Mouse (Mus musculus) megakaryocyte, embryonic 14.5 days (primary cell): ENCODE results near the gene Rfc5. TPM values are rescaled to one million over a fixed set of nuclear protein-coding genes. Genes with fewer than 3 reads are reported as not detected.
"Not testable (repeated sequence)": the region's sequence is repeated elsewhere in the genome, so short reads cannot be mapped to it uniquely, and the experiment has no call there.

Experiments
- H3K27me3 ChIP-seq: replicated peaks from 2 replicates; pipeline ENCODE3; 2012; ENCODE audit warnings: inconsistent platforms
- H3K36me3 ChIP-seq: replicated peaks from 2 replicates; pipeline ENCODE3; 2012; ENCODE audit warnings: low read length, inconsistent platforms, mixed read lengths
- H3K4me1 ChIP-seq: 2 replicates; pipeline ENCODE4 v1.6.1; 2012; ENCODE audit warnings: inconsistent platforms
- H3K4me3 ChIP-seq: replicated peaks from 2 replicates; pipeline ENCODE3; 2012; ENCODE audit warnings: moderate library complexity, mild to moderate bottlenecking, inconsistent platforms
- H3K9me3 ChIP-seq: 2 replicates; pipeline ENCODE4 v1.6.1; 2012; ENCODE audit warnings: inconsistent platforms
- FLI1 ChIP-seq: IDR thresholded peaks from 2 replicates; pipeline ENCODE4 v1.6.1; 2012; ENCODE audit warnings: low read length, inconsistent platforms, mixed read lengths
- GATA1 ChIP-seq: IDR thresholded peaks from 3 replicates; pipeline ENCODE4 v1.6.1; 2012; ENCODE audit warnings: mixed read lengths, low read length, inconsistent platforms, borderline replicate concordance
- polyA plus RNA-seq: library from polyadenylated mRNA; stranded (reverse); fragments of >175 nt; gene quantifications from 2 replicates; pipeline ENCODE4 v1.2.3, GENCODE M21; 2012; ENCODE audit warnings: low replicate concordance; ENCODE audit not compliant: insufficient read depth

Gene Rfc5
- polyA plus RNA-seq, 1 experiment: 23.5 TPM

GRCm38 (mm10) chr5:117399281-117399680, 10.4 kb upstream of the Rfc5 start:
- Histone ChIP-seq H3K36me3 (no peaks in the 10 kb centered on the region), H3K9me3 (peaks cover 18% of the 10 kb centered on the region), H3K27me3 (peaks cover 10% of the 10 kb centered on the region), H3K4me1 (peaks cover 9% of the 10 kb centered on the region), H3K4me3 (no peak overlapping the region)
- no peak for TF ChIP-seq FLI1
- no peak for TF ChIP-seq GATA1

GRCm38 (mm10) chr5:117398007-117398550, 9.2 kb upstream of the Rfc5 start:
- Histone ChIP-seq H3K9me3 (peaks cover 28% of the 10 kb centered on the region), H3K4me1 (peaks cover 9% of the 10 kb centered on the region), H3K36me3 (no peaks in the 10 kb centered on the region), H3K27me3 (peaks cover 9% of the 10 kb centered on the region), H3K4me3 (no peak overlapping the region)
- no peak for TF ChIP-seq GATA1
- no peak for TF ChIP-seq FLI1

GRCm38 (mm10) chr5:117397371-117397770, 8.5 kb upstream of the Rfc5 start:
- Histone ChIP-seq H3K36me3 (peaks cover 3% of the 10 kb centered on the region), H3K27me3 (peaks cover 2% of the 10 kb centered on the region), H3K4me3 (no peak overlapping the region), H3K4me1 (peaks cover 9% of the 10 kb centered on the region), H3K9me3 (peaks cover 28% of the 10 kb centered on the region)
- TF ChIP-seq GATA1 (no peak), FLI1 (no peak)

- TF ChIP-seq FLI1 (no peak), GATA1 (no peak)
- Histone ChIP-seq H3K36me3 (peaks cover 3% of the 10 kb centered on the region), H3K4me3 (no peak overlapping the region), H3K9me3 (peaks cover 36% of the 10 kb centered on the region), H3K27me3 (peaks cover 2% of the 10 kb centered on the region), H3K4me1 (peaks cover 9% of the 10 kb centered on the region)
Observed at GRCm38 (mm10) chr5:117396596-117397014, 7.8 kb upstream of the Rfc5 start.

- TF ChIP-seq GATA1 (no peak), FLI1 (no peak)
- H3K36me3 ChIP-seq: peaks cover 3% of the 10 kb centered on the region
- peaks cover 12% of the 10 kb centered on the region for H3K4me1 ChIP-seq
- peaks cover 2% of the 10 kb centered on the region for H3K27me3 ChIP-seq
- H3K4me3 ChIP-seq: no peak overlapping the region
- peaks cover 36% of the 10 kb centered on the region for H3K9me3 ChIP-seq
Observed at GRCm38 (mm10) chr5:117395834-117396233, 7.0 kb upstream of the Rfc5 start.

- TF ChIP-seq GATA1: no peak
- no peak for TF ChIP-seq FLI1
- H3K36me3 ChIP-seq: peaks cover 20% of the 10 kb centered on the region
- H3K9me3 ChIP-seq: peaks cover 33% of the 10 kb centered on the region
- peaks cover 2% of the 10 kb centered on the region for H3K27me3 ChIP-seq
- H3K4me3 ChIP-seq: peak overlapping the region; percentile 50
- H3K4me1 ChIP-seq: peaks cover 30% of the 10 kb centered on the region
Observed at GRCm38 (mm10) chr5:117390895-117391294, 2.0 kb upstream of the Rfc5 start.

GRCm38 (mm10) chr5:117388296-117388751, 523 bp downstream of the Rfc5 start:
- Histone ChIP-seq H3K27me3 (no peaks in the 10 kb centered on the region), H3K4me1 (peaks cover 33% of the 10 kb centered on the region), H3K4me3 (peak overlapping the region; percentile 94), H3K36me3 (peaks cover 46% of the 10 kb centered on the region), H3K9me3 (peaks cover 20% of the 10 kb centered on the region)
- TF ChIP-seq GATA1 (no peak), FLI1 (no peak)

GRCm38 (mm10) chr5:117383198-117383597, 5.6 kb downstream of the Rfc5 start:
- Histone ChIP-seq H3K27me3 (no peaks in the 10 kb centered on the region), H3K36me3 (peaks cover 92% of the 10 kb centered on the region), H3K9me3 (no peaks in the 10 kb centered on the region), H3K4me3 (no peak overlapping the region), H3K4me1 (peaks cover 36% of the 10 kb centered on the region)
- TF ChIP-seq FLI1: no peak
- TF ChIP-seq GATA1: no peak

GRCm38 (mm10) chr5:117381785-117382184, 7.1 kb downstream of the Rfc5 start:
- Histone ChIP-seq H3K27me3 (no peaks in the 10 kb centered on the region), H3K4me3 (no peak overlapping the region), H3K4me1 (peaks cover 22% of the 10 kb centered on the region), H3K9me3 (no peaks in the 10 kb centered on the region), H3K36me3 (peaks cover 92% of the 10 kb centered on the region)
- no peak for TF ChIP-seq GATA1
- no peak for TF ChIP-seq FLI1

GRCm38 (mm10) chr5:117380199-117380598, 8.6 kb downstream of the Rfc5 start:
- Histone ChIP-seq H3K9me3 (no peaks in the 10 kb centered on the region), H3K36me3 (peaks cover 92% of the 10 kb centered on the region), H3K4me3 (no peak overlapping the region), H3K4me1 (peaks cover 22% of the 10 kb centered on the region), H3K27me3 (no peaks in the 10 kb centered on the region)
- no peak for TF ChIP-seq GATA1
- no peak for TF ChIP-seq FLI1

GRCm38 (mm10) chr5:117377731-117378130, 11.1 kb downstream of the Rfc5 start:
- not testable (repeated sequence) for H3K9me3 ChIP-seq, H3K27me3 ChIP-seq, H3K4me3 ChIP-seq
- peaks cover 24% of the 10 kb centered on the region for H3K4me1 ChIP-seq
- H3K36me3 ChIP-seq: peaks cover 92% of the 10 kb centered on the region
